Mouse (Mus musculus): ENCODE measurements around the gene Ppfia3.

DNA sequence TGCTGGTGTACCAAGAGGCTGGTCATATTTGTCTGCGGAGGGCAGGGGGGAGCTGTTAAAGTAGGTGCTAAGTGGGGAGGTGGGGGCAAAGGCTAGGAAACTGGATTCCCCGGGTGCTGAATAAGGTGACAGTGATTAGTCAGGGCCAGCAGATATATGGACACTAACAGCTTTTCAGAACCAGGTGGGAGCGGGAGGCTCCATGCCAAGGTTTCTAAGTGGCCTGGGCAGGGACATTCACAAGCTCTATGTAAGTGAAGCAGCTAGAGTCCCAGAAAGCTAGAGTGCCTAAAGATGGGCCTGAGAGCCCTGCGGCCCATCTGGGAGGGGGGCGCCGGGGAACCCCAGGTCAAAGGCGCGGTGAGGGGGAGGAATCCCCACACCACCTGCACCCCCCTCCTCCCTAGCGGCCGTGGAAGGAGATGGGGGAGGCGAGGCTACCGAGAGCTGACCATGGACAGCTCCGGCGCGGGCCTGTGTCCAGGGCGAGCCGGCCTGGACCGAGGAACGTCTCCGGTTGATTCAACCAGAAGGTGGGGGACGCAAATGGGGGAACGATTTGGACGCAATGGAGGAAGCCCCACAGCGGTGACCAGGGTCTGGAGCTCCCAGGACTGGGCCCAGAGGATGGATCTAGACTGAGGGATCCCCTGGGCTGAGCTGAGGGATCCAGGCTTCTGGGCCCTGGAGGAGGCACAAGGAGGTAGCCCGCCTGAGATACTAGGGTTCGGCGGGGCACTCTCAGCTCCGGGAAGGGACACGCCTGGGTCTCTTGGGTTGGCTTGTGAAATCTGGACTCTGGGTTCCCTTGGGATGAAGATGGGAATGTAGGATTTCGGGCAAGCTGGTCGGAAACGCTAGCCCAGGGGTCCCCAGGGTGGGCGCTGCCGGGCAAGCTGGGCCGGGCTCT lies 822 bp downstream of the Ppfia3 start:
- TF ChIP-seq GATA1 (IDR thresholded peaks at IDR 0.05; ENCODE audit: borderline replicate concordance, low read length) (no peak), FLI1 (IDR thresholded peaks at IDR 0.05; ENCODE audit: low read length) (no peak)

Measured in megakaryocyte, embryonic 14.5 days (primary cell).